Mouse (Mus musculus): ENCODE data around the gene Filip1. TPM values are rescaled to one million over a fixed set of nuclear protein-coding genes. Genes with fewer than 3 reads are reported as not detected.

Gene Filip1
- total and polyA plus RNA-seq, 3 experiments: not detected

GRCm38 (mm10) chr9:79977549-79977971 lies 35.1 kb downstream of the Filip1 start:
- no peaks in the 10 kb centered on the region for H3K36me3 ChIP-seq (ENCODE audit: control insufficient read depth in 1 of 2, insufficient read depth in 2 of 2, low read length in 2 of 2)
- TF ChIP-seq RAD21 (IDR thresholded peaks at IDR 0.05; ENCODE audit: low read depth, low read length) (no peak), MYC (IDR thresholded peaks at IDR 0.05; ENCODE audit: low read depth, low read length) (no peak), ZMIZ1 (IDR thresholded peaks at IDR 0.05; ENCODE audit: low read depth, low read length) (no peak), POLR2AphosphoS5 (IDR thresholded peaks at IDR 0.05; ENCODE audit: borderline replicate concordance, low read depth, low read length) (no peak), KAT2A (conservative IDR thresholded peaks at IDR 0.05; ENCODE audit: low read depth, low read length) (no peak), MXI1 (IDR thresholded peaks at IDR 0.05; ENCODE audit: low read depth, low read length) (no peak), MAX (IDR thresholded peaks at IDR 0.05; ENCODE audit: low read length) (no peak), TAL1 (IDR thresholded peaks at IDR 0.05; ENCODE audit: low read length) (no peak), ETS1 (IDR thresholded peaks at IDR 0.05; ENCODE audit: low read depth, low read length) (no peak)
- no peak overlapping the region for H3K27ac ChIP-seq (ENCODE audit: control insufficient read depth, low read depth, low read length)
- no peaks in the 10 kb centered on the region for H3K79me2 ChIP-seq (ENCODE audit: control insufficient read depth, insufficient read depth, low read length, poor library complexity)
- no peak for DNase-seq (ENCODE audit: low read depth, low spot score)
- no peak overlapping the region for H3K4me3 ChIP-seq (ENCODE audit: control insufficient read depth in 1 of 2, insufficient read depth in 1 of 2, low read depth in 2 of 2, low read length in 2 of 2)
- no peaks in the 10 kb centered on the region; a peak in 1 of 4 replicates for H3K27me3 ChIP-seq (ENCODE audit: control insufficient read depth in 1 of 2, insufficient read depth in 2 of 2, low read length in 2 of 2)
- no peaks in the 10 kb centered on the region for H3K9me3 ChIP-seq (replicated peaks; ENCODE audit: insufficient read depth, low read length)
- H3K9ac ChIP-seq (ENCODE audit: control insufficient read depth, low read depth, low read length, poor library complexity, severe bottlenecking): no peak overlapping the region
- no peaks in the 10 kb centered on the region for H3K4me1 ChIP-seq (ENCODE audit: control insufficient read depth in 1 of 2, insufficient read depth in 2 of 2, low read length in 2 of 2)

GRCm38 (mm10) chr9:79976789-79977188 lies 35.9 kb downstream of the Filip1 start:
- DNase-seq (ENCODE audit: low read depth, low spot score): no peak
- no peaks in the 10 kb centered on the region for H3K9me3 ChIP-seq (replicated peaks; ENCODE audit: insufficient read depth, low read length)
- H3K27ac ChIP-seq (ENCODE audit: control insufficient read depth, low read depth, low read length): no peak overlapping the region
- no peaks in the 10 kb centered on the region for H3K4me1 ChIP-seq (ENCODE audit: control insufficient read depth in 1 of 2, insufficient read depth in 2 of 2, low read length in 2 of 2)
- no peaks in the 10 kb centered on the region for H3K79me2 ChIP-seq (ENCODE audit: control insufficient read depth, insufficient read depth, low read length, poor library complexity)
- no peak for TF ChIP-seq CHD1 (IDR thresholded peaks at IDR 0.05; ENCODE audit: low read depth, low read length)
- no peak for TF ChIP-seq NELFE (IDR thresholded peaks at IDR 0.05; ENCODE audit: low read depth, low read length)
- TF ChIP-seq MXI1 (IDR thresholded peaks at IDR 0.05; ENCODE audit: low read depth, low read length): no peak
- no peak for TF ChIP-seq HCFC1 (IDR thresholded peaks at IDR 0.05; ENCODE audit: low read depth, low read length)
- TF ChIP-seq POLR2AphosphoS5 (IDR thresholded peaks at IDR 0.05; ENCODE audit: borderline replicate concordance, low read depth, low read length): no peak
- no peak for TF ChIP-seq MYC (IDR thresholded peaks at IDR 0.05; ENCODE audit: low read depth, low read length)
- no peak for TF ChIP-seq USF1 (IDR thresholded peaks at IDR 0.05; ENCODE audit: low read depth, low read length)
- no peak for TF ChIP-seq KAT2A (conservative IDR thresholded peaks at IDR 0.05; ENCODE audit: low read depth, low read length)
- TF ChIP-seq POLR2AphosphoS2 (IDR thresholded peaks at IDR 0.05; ENCODE audit: low read length): no peak
- no peak for TF ChIP-seq RCOR1 (IDR thresholded peaks at IDR 0.05; ENCODE audit: low read depth, low read length)
- TF ChIP-seq SMC3 (IDR thresholded peaks at IDR 0.05; ENCODE audit: low read depth, low read length): no peak
- no peaks in the 10 kb centered on the region; a peak in 1 of 4 replicates for H3K27me3 ChIP-seq (ENCODE audit: control insufficient read depth in 1 of 2, insufficient read depth in 2 of 2, low read length in 2 of 2)
- H3K36me3 ChIP-seq (ENCODE audit: control insufficient read depth in 1 of 2, insufficient read depth in 2 of 2, low read length in 2 of 2): no peaks in the 10 kb centered on the region
- H3K9ac ChIP-seq (ENCODE audit: control insufficient read depth, low read depth, low read length, poor library complexity, severe bottlenecking): no peak overlapping the region
- H3K4me3 ChIP-seq (ENCODE audit: control insufficient read depth in 1 of 2, insufficient read depth in 1 of 2, low read depth in 2 of 2, low read length in 2 of 2): no peak overlapping the region

All from MEL (cell line).